Mouse (Mus musculus) MEL (cell line): ENCODE measurements at regions not wholly inside any gene's neighbourhood (a gene's known extent, or its start where the extent isn't known, plus 50 kb on each side); places are given as distances from the start of the nearest gene placed in this dataset.

Source experiments
- DNase-seq: peaks from one replicate; pipeline ENCODE4 v3.0.0; 2011; ENCODE audit warnings: low read depth, low spot score
- H3K27ac ChIP-seq: 2 replicates; pipeline ENCODE4 v1.5.1; 2012; ENCODE audit warnings: low read depth, mild to moderate bottlenecking, control low read depth, low read length, moderate library complexity; ENCODE audit not compliant: control insufficient read depth
- H3K27me3 ChIP-seq, 2 experiments: fragments of 150-350 bp in 1 of 2; sonication (generic) in 1 of 2; 2 replicates each; pipeline ENCODE4 v1.6.1; 2012; ENCODE audit warnings: low read length in 2 of 2, mild to moderate bottlenecking in 2 of 2, improper control_type of control experiment in 1 of 2, moderate library complexity in 1 of 2; ENCODE audit not compliant: insufficient read depth in 2 of 2, control insufficient read depth in 1 of 2
- H3K36me3 ChIP-seq, 2 experiments: 2 replicates each; pipeline ENCODE4 v1.6.1; 2012 to 2014; ENCODE audit warnings: low read length in 2 of 2, improper control_type of control experiment in 1 of 2, inconsistent platforms in 1 of 2, mild to moderate bottlenecking in 1 of 2; ENCODE audit not compliant: insufficient read depth in 2 of 2, control insufficient read depth in 1 of 2
- H3K4me1 ChIP-seq, 2 experiments: fragments of 150-350 bp in 1 of 2; sonication (generic) in 1 of 2; 2 replicates each; pipeline ENCODE4 v1.6.1; 2012; ENCODE audit warnings: low read length in 2 of 2, improper control_type of control experiment in 1 of 2, mild to moderate bottlenecking in 1 of 2; ENCODE audit not compliant: insufficient read depth in 2 of 2, control insufficient read depth in 1 of 2
- H3K4me3 ChIP-seq, 2 experiments: fragments of 150-350 bp in 1 of 2; sonication (generic) in 1 of 2; 2 replicates each; pipeline ENCODE4 v1.5.1; 2012; ENCODE audit warnings: low read depth in 2 of 2, low read length in 2 of 2, mild to moderate bottlenecking in 2 of 2, moderate library complexity in 2 of 2, control low read depth in 1 of 2, improper control_type of control experiment in 1 of 2; ENCODE audit not compliant: control insufficient read depth in 1 of 2, insufficient read depth in 1 of 2
- H3K79me2 ChIP-seq: 2 replicates; pipeline ENCODE4 v1.6.1; 2012; ENCODE audit warnings: mild to moderate bottlenecking, low read length, moderate library complexity; ENCODE audit not compliant: control insufficient read depth, poor library complexity, insufficient read depth
- H3K9ac ChIP-seq: 2 replicates; pipeline ENCODE4 v1.6.1; 2012; ENCODE audit warnings: low read depth, mild to moderate bottlenecking, control low read depth, low read length, moderate library complexity; ENCODE audit not compliant: control insufficient read depth, poor library complexity, severe bottlenecking
- H3K9me3 ChIP-seq: fragments of 150-350 bp; sonication (generic); replicated peaks from 2 replicates; pipeline ENCODE4 v1.6.1; 2012; ENCODE audit warnings: mild to moderate bottlenecking, low read length, improper control_type of control experiment, moderate library complexity; ENCODE audit not compliant: insufficient read depth
- BHLHE40 ChIP-seq: IDR thresholded peaks from 2 replicates; pipeline ENCODE4 v1.6.1; 2012; ENCODE audit warnings: low read depth, mild to moderate bottlenecking, inconsistent platforms, low read length, improper control_type of control experiment, borderline replicate concordance
- CHD1 ChIP-seq: IDR thresholded peaks from 2 replicates; pipeline ENCODE4 v1.6.1; 2012; ENCODE audit warnings: low read depth, mild to moderate bottlenecking, inconsistent platforms, low read length, improper control_type of control experiment
- CHD2 ChIP-seq: IDR thresholded peaks from 2 replicates; pipeline ENCODE4 v1.6.1; 2011; ENCODE audit warnings: low read length, improper control_type of control experiment
- E2F4 ChIP-seq: IDR thresholded peaks from 2 replicates; pipeline ENCODE4 v1.6.1; 2011; ENCODE audit warnings: low read depth, low read length, improper control_type of control experiment, borderline replicate concordance
- EP300 ChIP-seq, 2 experiments: IDR thresholded peaks; 2 replicates each; pipeline ENCODE4 v1.6.1; 2011; ENCODE audit warnings: improper control_type of control experiment in 2 of 2, low read length in 2 of 2, low read depth in 1 of 2, mild to moderate bottlenecking in 1 of 2
- KAT2A ChIP-seq: conservative IDR thresholded peaks from 2 replicates; pipeline ENCODE4 v1.6.1; 2012; ENCODE audit warnings: low read depth, low read length, improper control_type of control experiment, inconsistent platforms
- MAFK ChIP-seq: IDR thresholded peaks from 2 replicates; pipeline ENCODE4 v1.6.1; 2011; ENCODE audit warnings: low read depth, mild to moderate bottlenecking, low read length, improper control_type of control experiment, borderline replicate concordance
- MAZ ChIP-seq: IDR thresholded peaks from 2 replicates; pipeline ENCODE4 v1.6.1; 2012; ENCODE audit warnings: low read depth, mild to moderate bottlenecking, inconsistent platforms, low read length, improper control_type of control experiment
- MXI1 ChIP-seq: IDR thresholded peaks from 2 replicates; pipeline ENCODE4 v1.6.1; 2011; ENCODE audit warnings: mild to moderate bottlenecking, low read depth, low read length, improper control_type of control experiment
- MYB ChIP-seq: IDR thresholded peaks from 2 replicates; pipeline ENCODE4 v1.6.1; 2011; ENCODE audit warnings: mild to moderate bottlenecking, low read depth, low read length, improper control_type of control experiment
- NRF1 ChIP-seq: IDR thresholded peaks from 2 replicates; pipeline ENCODE4 v1.6.1; 2014; ENCODE audit warnings: low read depth, mild to moderate bottlenecking, inconsistent platforms, low read length, improper control_type of control experiment, moderate library complexity; ENCODE audit not compliant: poor library complexity, insufficient read depth, severe bottlenecking
- POLR2A ChIP-seq, 2 experiments: IDR thresholded peaks; 2 replicates each; pipeline ENCODE4 v1.6.1; 2011 to 2012; ENCODE audit warnings: low read length in 2 of 2, mild to moderate bottlenecking in 2 of 2, control low read depth in 1 of 2, improper control_type of control experiment in 1 of 2, low read depth in 1 of 2, moderate library complexity in 1 of 2; ENCODE audit not compliant: control insufficient read depth in 1 of 2, insufficient read depth in 1 of 2, poor library complexity in 1 of 2
- POLR2AphosphoS2 ChIP-seq: IDR thresholded peaks from 2 replicates; pipeline ENCODE4 v1.6.1; 2011; ENCODE audit warnings: low read length, improper control_type of control experiment
- RCOR1 ChIP-seq: IDR thresholded peaks from 2 replicates; pipeline ENCODE4 v1.6.1; 2012; ENCODE audit warnings: low read depth, mild to moderate bottlenecking, inconsistent platforms, low read length, improper control_type of control experiment
- SIN3A ChIP-seq: IDR thresholded peaks from 2 replicates; pipeline ENCODE4 v1.6.1; 2012; ENCODE audit warnings: low read length, improper control_type of control experiment, inconsistent platforms
- TBP ChIP-seq: IDR thresholded peaks from 2 replicates; pipeline ENCODE4 v1.8.0; 2011; ENCODE audit warnings: low read depth, low read length, improper control_type of control experiment
- TCF12 ChIP-seq: IDR thresholded peaks from 2 replicates; pipeline ENCODE4 v1.6.1; 2014; ENCODE audit warnings: low read depth, mild to moderate bottlenecking, inconsistent platforms, low read length, improper control_type of control experiment, moderate library complexity
- USF1 ChIP-seq: IDR thresholded peaks from 2 replicates; pipeline ENCODE4 v1.6.1; 2014; ENCODE audit warnings: low read depth, mild to moderate bottlenecking, inconsistent platforms, low read length, improper control_type of control experiment, moderate library complexity
- ZKSCAN1 ChIP-seq: IDR thresholded peaks from 2 replicates; pipeline ENCODE4 v1.6.1; 2012; ENCODE audit warnings: low read depth, mild to moderate bottlenecking, inconsistent platforms, low read length, improper control_type of control experiment, moderate library complexity
- ZMIZ1 ChIP-seq: IDR thresholded peaks from 2 replicates; pipeline ENCODE4 v1.6.1; 2012; ENCODE audit warnings: low read depth, mild to moderate bottlenecking, inconsistent platforms, low read length, improper control_type of control experiment, moderate library complexity

DNA sequence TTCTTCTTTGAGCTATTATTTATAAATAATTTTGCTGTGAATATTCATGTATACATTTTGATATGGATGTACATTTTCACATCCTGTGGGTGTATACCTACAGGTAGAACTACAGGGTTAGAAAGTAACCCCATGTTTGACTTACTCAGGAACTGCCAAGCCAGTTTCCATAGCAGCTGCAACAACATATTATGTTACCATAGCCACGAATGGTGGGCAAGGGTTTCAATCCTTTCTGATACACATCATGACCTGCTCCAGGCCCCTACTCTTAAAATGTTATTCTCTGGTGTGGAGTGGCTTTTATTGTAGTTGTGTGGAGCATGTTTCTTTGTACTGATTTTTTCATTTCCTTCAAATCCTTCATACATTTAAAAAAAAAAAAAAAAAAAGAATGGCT, 168.9 kb downstream of the Zfp36l2 start:
- Histone ChIP-seq H3K36me3 (no peaks in the 10 kb centered on the region), H3K79me2 (no peaks in the 10 kb centered on the region), H3K4me1 (no peaks in the 10 kb centered on the region), H3K9ac (no peak overlapping the region)
- TF ChIP-seq CHD2 (no peak), POLR2A (IDR thresholded peaks at IDR 0.05; ENCODE audit: control insufficient read depth in 1 of 2, insufficient read depth in 1 of 2, low read depth in 1 of 2, low read length in 2 of 2, poor library complexity in 1 of 2) (no peak), MYB (no peak), CHD1 (no peak), RCOR1 (no peak), BHLHE40 (no peak), MAZ (no peak), TBP (no peak), NRF1 (no peak), USF1 (no peak), ZKSCAN1 (no peak), E2F4 (no peak), POLR2AphosphoS2 (no peak), ZMIZ1 (no peak)
- TF ChIP-seq, all 39 proteins: peak for 0
- no peaks in the 10 kb centered on the region for H3K9me3 ChIP-seq
- H3K4me3 ChIP-seq, result no peak overlapping the region
- no peak for DNase-seq
- H3K27me3 ChIP-seq, result peaks cover 7 to 15% of the 10 kb centered on the region in 2 experiments
- H3K27ac ChIP-seq, result no peak overlapping the region

DNA sequence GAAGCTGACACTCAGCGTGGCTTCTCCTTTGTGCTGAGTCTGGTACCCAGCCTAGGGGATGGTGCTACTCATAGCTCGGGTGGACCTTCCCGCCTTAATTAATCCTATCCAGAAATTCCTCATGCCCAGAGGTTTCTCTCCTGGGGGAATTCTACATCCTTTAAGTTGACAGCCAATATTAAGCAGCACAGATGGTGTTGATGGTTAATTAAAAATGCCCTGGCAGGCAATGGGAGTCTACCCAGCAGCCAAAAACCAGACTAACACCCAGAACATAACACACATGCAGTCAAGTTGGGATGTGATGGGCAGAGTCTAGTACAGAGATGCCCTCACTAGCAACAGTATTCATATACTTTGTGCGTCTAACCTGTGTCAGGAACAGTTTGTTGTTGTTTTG, 169.9 kb downstream of the Zfp36l2 start:
- no peak for DNase-seq
- Histone ChIP-seq H3K27me3 (peaks cover 7 to 15% of the 10 kb centered on the region in 2 experiments), H3K4me3 (no peak overlapping the region)
- TF ChIP-seq SIN3A (no peak), TCF12 (no peak), MAFK (no peak), MXI1 (no peak), KAT2A (no peak), CHD1 (no peak), TBP (no peak), EP300 (IDR thresholded peaks at IDR 0.05; ENCODE audit: low read depth in 1 of 2, low read length in 2 of 2) (no peak)
- TF ChIP-seq, all 39 proteins: peak for 0
- Histone ChIP-seq H3K79me2 (no peaks in the 10 kb centered on the region), H3K4me1 (no peaks in the 10 kb centered on the region), H3K27ac (no peak overlapping the region), H3K9me3 (no peaks in the 10 kb centered on the region), H3K9ac (no peak overlapping the region), H3K36me3 (no peaks in the 10 kb centered on the region)
